Mouse (Mus musculus): Measurements from ENCODE around the gene Pycr2. TPM values are rescaled to one million over a fixed set of nuclear protein-coding genes. Genes with fewer than 3 reads are reported as not detected.

Pycr2 gene
- polyA plus RNA-seq, 1 experiment from 2014 or later: 56.5 TPM

GRCm38 (mm10) chr1:180942166-180943031, 38.3 kb downstream of the Pycr2 start, which contains the start of gene Tmem63a:
Gene Tmem63a, plus strand, starts transcription at chr1:180942344.
- peaks cover 54% of the 10 kb centered on the region for H3K4me1 ChIP-seq
- no peaks in the 10 kb centered on the region for H3K9me3 ChIP-seq
- WGBS: under 1% methylated on average over 73 of the region's 73 CpGs
- peaks cover 13% of the 10 kb centered on the region for H3K27me3 ChIP-seq (replicated peaks)
- peaks cover 9% of the 10 kb centered on the region for H3K36me3 ChIP-seq
- peak; percentile 37; the same call in 1 of the 2 replicates for ATAC-seq (ENCODE audit: extremely low read depth, insufficient number of reproducible peaks, low FRiP score, low TSS enrichment)
- H3K4me3 ChIP-seq: peak within 1 kb of the TSS; percentile 88
- peak within 1 kb of the TSS; percentile 92 for H3K9ac ChIP-seq
- H3K27ac ChIP-seq (replicated peaks): peak within 1 kb of the TSS; percentile 86
- H3K4me2 ChIP-seq: peak within 1 kb of the TSS; percentile 84

GRCm38 (mm10) chr1:180943032-180943644, 39.0 kb downstream of the Pycr2 start:
- peak overlapping the region; percentile 88 for H3K4me3 ChIP-seq
- ATAC-seq (ENCODE audit: extremely low read depth, insufficient number of reproducible peaks, low FRiP score, low TSS enrichment): no peak

GRCm38 (mm10) chr1:180943896-180944295, 39.8 kb downstream of the Pycr2 start:
- Histone ChIP-seq H3K4me1 (peaks cover 51% of the 10 kb centered on the region), H3K4me3 (no peak overlapping the region), H3K36me3 (peaks cover 24% of the 10 kb centered on the region), H3K9me3 (no peaks in the 10 kb centered on the region), H3K4me2 (peak overlapping the region; percentile 84), H3K9ac (peak overlapping the region; percentile 92; the same call in 1 of the 2 replicates), H3K27me3 (replicated peaks) (peaks cover 4% of the 10 kb centered on the region; the same call in 1 of the 2 replicates), H3K27ac (replicated peaks) (no peak overlapping the region; the same call in 1 of the 2 replicates)
- WGBS: 50% methylated on average over 1 of the region's 1 CpGs
- no peak for ATAC-seq (ENCODE audit: extremely low read depth, insufficient number of reproducible peaks, low FRiP score, low TSS enrichment)

More at GRCm38 (mm10) chr1:180943032-180943644, 39.0 kb downstream of the Pycr2 start:
- Histone ChIP-seq H3K9ac (peak overlapping the region; percentile 92), H3K9me3 (no peaks in the 10 kb centered on the region), H3K4me2 (peak overlapping the region; percentile 84), H3K27me3 (replicated peaks) (peaks cover 6% of the 10 kb centered on the region), H3K27ac (replicated peaks) (peak overlapping the region; percentile 86), H3K4me1 (peaks cover 51% of the 10 kb centered on the region), H3K36me3 (peaks cover 16% of the 10 kb centered on the region)
- 35% methylated on average over 11 of the region's 11 CpGs for WGBS

- WGBS: 79% methylated on average over 4 of the region's 4 CpGs
- H3K27me3 ChIP-seq (replicated peaks): peaks cover 4% of the 10 kb centered on the region; the same call in 1 of the 2 replicates
- H3K36me3 ChIP-seq: peaks cover 30% of the 10 kb centered on the region
- peak overlapping the region; percentile 70 for H3K27ac ChIP-seq (replicated peaks)
- no peak overlapping the region for H3K9ac ChIP-seq
- no peak overlapping the region for H3K4me3 ChIP-seq
- no peak overlapping the region for H3K4me2 ChIP-seq
- no peaks in the 10 kb centered on the region for H3K9me3 ChIP-seq
- peaks cover 51% of the 10 kb centered on the region for H3K4me1 ChIP-seq
- no peak for ATAC-seq (ENCODE audit: extremely low read depth, insufficient number of reproducible peaks, low FRiP score, low TSS enrichment)
Measured at GRCm38 (mm10) chr1:180944553-180944952, 40.5 kb downstream of the Pycr2 start.

GRCm38 (mm10) chr1:180945001-180945980, 41.2 kb downstream of the Pycr2 start:
- H3K4me3 ChIP-seq: peak overlapping the region; percentile 28
- H3K9ac ChIP-seq: peak overlapping the region; percentile 56
- H3K9me3 ChIP-seq: no peaks in the 10 kb centered on the region

GRCm38 (mm10) chr1:180946448-180946847, 42.4 kb downstream of the Pycr2 start:
- WGBS: 79% methylated on average over 6 of the region's 6 CpGs
- Histone ChIP-seq H3K27me3 (replicated peaks) (no peaks in the 10 kb centered on the region), H3K4me1 (peaks cover 45% of the 10 kb centered on the region), H3K27ac (replicated peaks) (peak overlapping the region; percentile 70; the same call in 1 of the 2 replicates), H3K4me3 (no peak overlapping the region), H3K36me3 (peaks cover 43% of the 10 kb centered on the region), H3K9ac (0 out of 2 replicates have a peak overlapping the region, but pooled peaks have one; percentile 56), H3K9me3 (peaks cover 4% of the 10 kb centered on the region; the same call in 1 of the 2 replicates), H3K4me2 (no peak overlapping the region)
- no peak for ATAC-seq (ENCODE audit: extremely low read depth, insufficient number of reproducible peaks, low FRiP score, low TSS enrichment)

More at GRCm38 (mm10) chr1:180945001-180945980, 41.2 kb downstream of the Pycr2 start:
- Histone ChIP-seq H3K27me3 (replicated peaks) (peaks cover 4% of the 10 kb centered on the region; the same call in 1 of the 2 replicates), H3K36me3 (peaks cover 38% of the 10 kb centered on the region), H3K4me1 (peaks cover 51% of the 10 kb centered on the region), H3K27ac (replicated peaks) (peak overlapping the region; percentile 70), H3K4me2 (peak overlapping the region; percentile 60)
- 25% methylated on average over 20 of the region's 20 CpGs for WGBS
- 0 out of 2 replicates have a peak, but pooled peaks have one; percentile 22 for ATAC-seq (ENCODE audit: extremely low read depth, insufficient number of reproducible peaks, low FRiP score, low TSS enrichment)

GRCm38 (mm10) chr1:180952085-180952746, 48.1 kb downstream of the Pycr2 start:
- Histone ChIP-seq H3K9ac (no peak overlapping the region), H3K4me3 (no peak overlapping the region), H3K27ac (replicated peaks) (no peak overlapping the region), H3K9me3 (peaks cover 4% of the 10 kb centered on the region; the same call in 1 of the 2 replicates), H3K4me1 (no peaks in the 10 kb centered on the region), H3K4me2 (no peak overlapping the region), H3K27me3 (replicated peaks) (no peaks in the 10 kb centered on the region), H3K36me3 (peaks cover 90% of the 10 kb centered on the region)
- WGBS: 80% methylated on average over 6 of the region's 6 CpGs
- ATAC-seq (ENCODE audit: extremely low read depth, insufficient number of reproducible peaks, low FRiP score, low TSS enrichment): no peak

- Histone ChIP-seq H3K9ac (no peak overlapping the region), H3K4me3 (no peak overlapping the region), H3K27me3 (replicated peaks) (no peaks in the 10 kb centered on the region), H3K4me2 (no peak overlapping the region), H3K4me1 (no peaks in the 10 kb centered on the region), H3K9me3 (peaks cover 4% of the 10 kb centered on the region; the same call in 1 of the 2 replicates), H3K27ac (replicated peaks) (no peak overlapping the region), H3K36me3 (peaks cover 90% of the 10 kb centered on the region)
- no peak for ATAC-seq (ENCODE audit: extremely low read depth, insufficient number of reproducible peaks, low FRiP score, low TSS enrichment)
- 89% methylated on average over 5 of the region's 5 CpGs for WGBS
Measured at GRCm38 (mm10) chr1:180952808-180953207, 48.7 kb downstream of the Pycr2 start.

GRCm38 (mm10) chr1:180956401-180956800, 52.3 kb downstream of the Pycr2 start:
- H3K4me2 ChIP-seq: no peak overlapping the region
- H3K27ac ChIP-seq (replicated peaks): no peak overlapping the region
- no peak for ATAC-seq (ENCODE audit: extremely low read depth, insufficient number of reproducible peaks, low FRiP score, low TSS enrichment)
- no peaks in the 10 kb centered on the region for H3K4me1 ChIP-seq
- H3K9ac ChIP-seq: no peak overlapping the region
- 85% methylated on average over 8 of the region's 8 CpGs for WGBS
- H3K36me3 ChIP-seq: peaks cover 90% of the 10 kb centered on the region
- H3K27me3 ChIP-seq (replicated peaks): no peaks in the 10 kb centered on the region
- H3K4me3 ChIP-seq: no peak overlapping the region
- no peaks in the 10 kb centered on the region for H3K9me3 ChIP-seq

GRCm38 (mm10) chr1:180956973-180957381, 52.9 kb downstream of the Pycr2 start:
- WGBS: 62% methylated on average over 8 of the region's 8 CpGs
- no peak overlapping the region for H3K4me2 ChIP-seq
- H3K27me3 ChIP-seq (replicated peaks): no peaks in the 10 kb centered on the region
- no peak overlapping the region for H3K27ac ChIP-seq (replicated peaks)
- peaks cover 90% of the 10 kb centered on the region for H3K36me3 ChIP-seq
- H3K4me1 ChIP-seq: no peaks in the 10 kb centered on the region
- H3K4me3 ChIP-seq: no peak overlapping the region
- H3K9me3 ChIP-seq: no peaks in the 10 kb centered on the region
- no peak overlapping the region for H3K9ac ChIP-seq
- ATAC-seq (ENCODE audit: extremely low read depth, insufficient number of reproducible peaks, low FRiP score, low TSS enrichment): peak; percentile 68

Measured in heart, embryonic 13.5 days (tissue).